Mouse (Mus musculus) heart, adult 2 months (tissue): Measurements from ENCODE around the gene Cnbd2.

Source experiments
- CTCF ChIP-seq: fragments of 200-600 bp; IDR thresholded peaks from 2 replicates; pipeline ENCODE4 v1.8.1; 2022; ENCODE audit warnings: antibody characterized with exemption, mild to moderate bottlenecking, moderate library complexity
- POLR2A ChIP-seq: fragments of 200-500 bp; IDR thresholded peaks from 2 replicates; pipeline ENCODE4 v1.6.1; 2011; ENCODE audit warnings: mild to moderate bottlenecking, low read depth, low read length, control low read depth; ENCODE audit not compliant: insufficient read depth

GRCm38 (mm10) chr2:156351243-156351642, 39.1 kb downstream of the Cnbd2 start:
- TF ChIP-seq POLR2A (no peak), CTCF (peak; percentile 22; the same call in 1 of the 2 replicates)
